Mouse (Mus musculus) lung, postnatal 10 days (tissue): ENCODE data around the gene Itpkb.

ENCODE experiments used
- DNase-seq: peaks from one replicate; pipeline ENCODE4 v3.0.0; 2021

The Itpkb gene

GRCm38 (mm10) chr1:180347059-180347458 is 16.8 kb downstream of the Itpkb start:
- no peak for DNase-seq

GRCm38 (mm10) chr1:180347907-180348306 is 17.6 kb downstream of the Itpkb start:
- DNase-seq = no peak

- no peak for DNase-seq
Measured at GRCm38 (mm10) chr1:180349090-180349489, 18.8 kb downstream of the Itpkb start.

- no peak for DNase-seq
Measured at GRCm38 (mm10) chr1:180352258-180352657, 22.0 kb downstream of the Itpkb start.

GRCm38 (mm10) chr1:180354129-180354528 is 23.8 kb downstream of the Itpkb start:
- peak; percentile 53 for DNase-seq

- no peak for DNase-seq
Measured at GRCm38 (mm10) chr1:180354976-180355730, 24.9 kb downstream of the Itpkb start.

- DNase-seq = no peak
Measured at GRCm38 (mm10) chr1:180356176-180356575, 25.9 kb downstream of the Itpkb start.

GRCm38 (mm10) chr1:180356857-180357256 is 26.6 kb downstream of the Itpkb start:
- no peak for DNase-seq

- no peak for DNase-seq
Measured at GRCm38 (mm10) chr1:180357893-180358331, 27.6 kb downstream of the Itpkb start.

- DNase-seq = no peak
Measured at GRCm38 (mm10) chr1:180358466-180358865, 28.2 kb downstream of the Itpkb start.

GRCm38 (mm10) chr1:180359311-180359710 is 29.0 kb downstream of the Itpkb start:
- no peak for DNase-seq

GRCm38 (mm10) chr1:180362176-180362575 is 31.9 kb downstream of the Itpkb start:
- no peak for DNase-seq

GRCm38 (mm10) chr1:180362844-180363243 is 32.6 kb downstream of the Itpkb start:
- DNase-seq = no peak

GRCm38 (mm10) chr1:180363317-180363716 is 33.0 kb downstream of the Itpkb start:
- DNase-seq = peak; percentile 49

GRCm38 (mm10) chr1:180364005-180364404 is 33.7 kb downstream of the Itpkb start:
- peak; percentile 51 for DNase-seq

- DNase-seq = no peak
Measured at GRCm38 (mm10) chr1:180364720-180365119, 34.4 kb downstream of the Itpkb start.

GRCm38 (mm10) chr1:180365180-180365810 is 35.0 kb downstream of the Itpkb start:
- DNase-seq = peak; percentile 96

- DNase-seq = no peak
Measured at GRCm38 (mm10) chr1:180365983-180366811, 35.9 kb downstream of the Itpkb start.

GRCm38 (mm10) chr1:180367045-180367619 is 36.8 kb downstream of the Itpkb start:
- no peak for DNase-seq

GRCm38 (mm10) chr1:180367626-180368025 is 37.3 kb downstream of the Itpkb start:
- DNase-seq = no peak

- DNase-seq = no peak
Measured at GRCm38 (mm10) chr1:180368112-180368511, 37.8 kb downstream of the Itpkb start.

- peak; percentile 43 for DNase-seq
Measured at GRCm38 (mm10) chr1:180368646-180369045, 38.4 kb downstream of the Itpkb start.
